Mouse (Mus musculus): Measurements from ENCODE around the gene Ptprt. TPM values are rescaled to one million over a fixed set of nuclear protein-coding genes. Genes with fewer than 3 reads are reported as not detected.

Gene Ptprt
- total and polyA plus RNA-seq, 3 experiments = 0.76 TPM; not detected in 2

- no peak overlapping the region for H3K4me2 ChIP-seq (ENCODE audit: insufficient read depth, low read depth, poor library complexity, severe bottlenecking)
- no peak for DNase-seq (ENCODE audit: extremely low read depth)
- H3K79me2 ChIP-seq (replicated peaks; ENCODE audit: control insufficient read depth, extremely low read depth, insufficient read depth, poor library complexity, severe bottlenecking) = no peaks in the 10 kb centered on the region
- no peak overlapping the region for H3K4me3 ChIP-seq (replicated peaks in 1 of 3; ENCODE audit: low read depth in 2 of 3, low read length in 2 of 3, poor library complexity in 1 of 3)
- TF ChIP-seq IRF4 (IDR thresholded peaks at IDR 0.05; ENCODE audit: low read depth, low read length) = no peak
- no peak for TF ChIP-seq TBP (conservative IDR thresholded peaks at IDR 0.05; ENCODE audit: low read depth, low read length)
- TF ChIP-seq CHD2 (IDR thresholded peaks at IDR 0.05; ENCODE audit: low read length) = no peak
- no peak for TF ChIP-seq MYC (IDR thresholded peaks at IDR 0.05; ENCODE audit: low read depth, low read length)
- no peak for TF ChIP-seq NELFE (IDR thresholded peaks at IDR 0.05; ENCODE audit: low read depth, low read length)
- no peak for TF ChIP-seq EP300 (IDR thresholded peaks at IDR 0.05; ENCODE audit: low read length)
- no peak for TF ChIP-seq ZKSCAN1 (IDR thresholded peaks at IDR 0.05; ENCODE audit: borderline replicate concordance, low read depth, low read length)
- no peak for TF ChIP-seq MAFK (IDR thresholded peaks at IDR 0.05; ENCODE audit: insufficient replicate concordance, low read length)
- TF ChIP-seq GABPA (IDR thresholded peaks at IDR 0.05; ENCODE audit: insufficient replicate concordance, low read depth, low read length) = no peak
- TF ChIP-seq USF1 (IDR thresholded peaks at IDR 0.05; ENCODE audit: low read depth, low read length) = no peak
- no peak for TF ChIP-seq RAD21 (IDR thresholded peaks at IDR 0.05; ENCODE audit: low read depth, low read length)
- no peak for TF ChIP-seq MAX (IDR thresholded peaks at IDR 0.05; ENCODE audit: low read length)
- TF ChIP-seq CHD1 (IDR thresholded peaks at IDR 0.05; ENCODE audit: low read depth, low read length) = no peak
- no peak for TF ChIP-seq BHLHE40 (IDR thresholded peaks at IDR 0.05; ENCODE audit: low read depth, low read length)
- TF ChIP-seq SMC3 (IDR thresholded peaks at IDR 0.05; ENCODE audit: low read depth, low read length) = no peak
- TF ChIP-seq ZNF384 (IDR thresholded peaks at IDR 0.05; ENCODE audit: low read depth, low read length) = no peak
- H3K4me1 ChIP-seq (ENCODE audit: control insufficient read depth in 1 of 2, insufficient read depth in 2 of 2) = no peaks in the 10 kb centered on the region
- no peaks in the 10 kb centered on the region for H3K36me3 ChIP-seq (replicated peaks in 1 of 2; ENCODE audit: control insufficient read depth in 1 of 2, insufficient read depth in 1 of 2, low read length in 1 of 2)
- H3K27ac ChIP-seq (ENCODE audit: insufficient read depth, low read depth) = no peak overlapping the region
- in situ Hi-C loops (cut with MboI; ENCODE audit: low pct_ligation_motif_present, low pct_unique_long_range_greater_than_20kb, low sequenced_read_pairs) = no loop called here
- H3K9ac ChIP-seq (ENCODE audit: insufficient read depth, low read depth) = no peak overlapping the region
- H3K27me3 ChIP-seq (replicated peaks) = no peaks in the 10 kb centered on the region
- dilution Hi-C loops (cut with MboI; ENCODE audit: extremely low pct_ligation_motif_present, extremely low pct_unique_long_range_greater_than_20kb, low sequenced_read_pairs) = no loop called here
- peaks cover 57% of the 10 kb centered on the region for H3K9me3 ChIP-seq (replicated peaks; ENCODE audit: low read length)
These were observed 463.6 kb downstream of the Ptprt start for GRCm38 (mm10) chr2:162197316-162197715.

DNA sequence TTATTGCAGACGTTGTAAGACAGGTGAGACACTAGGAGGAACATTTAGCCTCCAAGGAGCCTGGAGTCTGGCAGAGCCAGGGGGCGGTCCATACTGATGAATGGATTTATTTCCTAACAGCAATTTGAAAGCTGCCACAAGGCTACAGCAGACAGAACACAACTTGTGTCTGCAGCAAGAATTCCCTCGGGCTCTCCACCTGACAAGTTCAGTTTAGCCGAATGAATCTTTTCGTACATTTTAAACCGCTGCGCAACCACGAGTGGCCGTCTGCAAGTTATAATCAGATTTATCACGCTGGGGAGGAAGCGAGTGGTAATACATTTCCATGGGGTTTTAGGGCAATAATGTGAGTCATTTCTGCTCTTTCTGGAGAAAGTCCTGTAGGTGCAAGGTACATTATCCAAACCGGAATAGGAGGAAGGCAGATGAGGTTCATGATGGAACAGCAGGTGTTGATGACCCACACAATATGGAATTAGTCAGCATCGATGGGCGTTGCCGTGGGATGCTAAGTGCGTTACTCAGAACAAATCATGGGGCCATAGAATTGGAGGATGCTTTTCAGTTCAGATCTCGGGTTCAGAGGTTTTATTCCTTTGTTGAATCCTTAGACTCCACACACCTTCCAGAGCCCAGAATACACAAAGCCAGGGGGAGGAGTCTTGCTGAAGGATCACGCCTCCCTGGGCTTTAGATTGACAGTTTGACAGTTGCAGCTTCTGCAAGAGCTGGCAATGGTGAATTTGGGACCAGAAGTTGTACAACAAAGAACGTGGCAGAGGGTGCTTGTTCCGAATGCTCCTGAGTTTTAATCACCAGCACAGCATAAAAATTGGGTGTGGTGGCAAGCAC lies 478.1 kb downstream of the Ptprt start:
- H3K27me3 ChIP-seq (replicated peaks) = no peaks in the 10 kb centered on the region
- H3K27ac ChIP-seq (ENCODE audit: insufficient read depth, low read depth) = no peak overlapping the region
- H3K36me3 ChIP-seq (replicated peaks in 1 of 2; ENCODE audit: control insufficient read depth in 1 of 2, insufficient read depth in 1 of 2, low read length in 1 of 2) = no peaks in the 10 kb centered on the region
- in situ Hi-C loops (cut with MboI; ENCODE audit: low pct_ligation_motif_present, low pct_unique_long_range_greater_than_20kb, low sequenced_read_pairs) (no loop called here), dilution Hi-C loops (cut with MboI; ENCODE audit: extremely low pct_ligation_motif_present, extremely low pct_unique_long_range_greater_than_20kb, low sequenced_read_pairs) (no loop called here)
- no peak overlapping the region for H3K9ac ChIP-seq (ENCODE audit: insufficient read depth, low read depth)
- H3K9me3 ChIP-seq (replicated peaks; ENCODE audit: low read length) = peaks cover 58% of the 10 kb centered on the region
- TF ChIP-seq NELFE (IDR thresholded peaks at IDR 0.05; ENCODE audit: low read depth, low read length) = no peak
- no peak for TF ChIP-seq ZMIZ1 (IDR thresholded peaks at IDR 0.05; ENCODE audit: low read depth, low read length)
- no peak for TF ChIP-seq CTCF (conservative IDR thresholded peaks at IDR 0.05 in 1 of 2, IDR thresholded peaks at IDR 0.05 in 1 of 2; ENCODE audit: low read depth in 2 of 2, low read length in 2 of 2)
- no peak for TF ChIP-seq CHD2 (IDR thresholded peaks at IDR 0.05; ENCODE audit: low read length)
- TF ChIP-seq UBTF (IDR thresholded peaks at IDR 0.05; ENCODE audit: low read depth, low read length) = no peak
- no peak for TF ChIP-seq BHLHE40 (IDR thresholded peaks at IDR 0.05; ENCODE audit: low read depth, low read length)
- TF ChIP-seq MAFK (IDR thresholded peaks at IDR 0.05; ENCODE audit: insufficient replicate concordance, low read length) = no peak
- TF ChIP-seq POLR2A (IDR thresholded peaks at IDR 0.05; ENCODE audit: low read depth, low read length) = no peak
- H3K4me3 ChIP-seq (replicated peaks in 1 of 3; ENCODE audit: low read depth in 2 of 3, low read length in 2 of 3, poor library complexity in 1 of 3) = no peak overlapping the region
- no peaks in the 10 kb centered on the region for H3K79me2 ChIP-seq (replicated peaks; ENCODE audit: control insufficient read depth, extremely low read depth, insufficient read depth, poor library complexity, severe bottlenecking)
- no peak for DNase-seq (ENCODE audit: extremely low read depth)
- H3K4me2 ChIP-seq (ENCODE audit: insufficient read depth, low read depth, poor library complexity, severe bottlenecking) = no peak overlapping the region
- no peaks in the 10 kb centered on the region for H3K4me1 ChIP-seq (ENCODE audit: control insufficient read depth in 1 of 2, insufficient read depth in 2 of 2)

Data from CH12.LX (cell line).